Mouse (Mus musculus): ENCODE data around the gene Fndc11. TPM values are rescaled to one million over a fixed set of nuclear protein-coding genes. Genes with fewer than 3 reads are reported as not detected.
A peak's percentile ranks its signal among the peaks of the same experiment; 100 is the strongest.

Gene Fndc11
- total and polyA plus RNA-seq, 3 experiments = 0.59 TPM; not detected in 2

- dilution Hi-C loops (cut with MboI; ENCODE audit: extremely low pct_ligation_motif_present, extremely low pct_unique_long_range_greater_than_20kb, low sequenced_read_pairs) = no loop called here
- in situ Hi-C loops (cut with MboI; ENCODE audit: low pct_ligation_motif_present, low pct_unique_long_range_greater_than_20kb, low sequenced_read_pairs) = loop anchor here (25.0 kb wide), 1 partner anchor 313 kb away; the partner anchor contains the start of genes Abhd16b and Tpd52l2
- H3K36me3 ChIP-seq (replicated peaks in 1 of 2; ENCODE audit: control insufficient read depth in 1 of 2, insufficient read depth in 1 of 2, low read length in 1 of 2) = no peaks in the 10 kb centered on the region
- no peaks in the 10 kb centered on the region for H3K4me1 ChIP-seq (ENCODE audit: control insufficient read depth in 1 of 2, insufficient read depth in 2 of 2)
- H3K9me3 ChIP-seq (replicated peaks; ENCODE audit: low read length) = peaks cover 1% of the 10 kb centered on the region
- H3K4me2 ChIP-seq (ENCODE audit: insufficient read depth, low read depth, poor library complexity, severe bottlenecking) = no peak overlapping the region
- no peaks in the 10 kb centered on the region for H3K79me2 ChIP-seq (replicated peaks; ENCODE audit: control insufficient read depth, extremely low read depth, insufficient read depth, poor library complexity, severe bottlenecking)
- H3K27ac ChIP-seq (ENCODE audit: insufficient read depth, low read depth) = no peak overlapping the region
- TF ChIP-seq CTCF (conservative IDR thresholded peaks at IDR 0.05 in 1 of 2, IDR thresholded peaks at IDR 0.05 in 1 of 2; ENCODE audit: low read depth in 2 of 2, low read length in 2 of 2) (no peak), USF2 (conservative IDR thresholded peaks at IDR 0.05; ENCODE audit: low read depth, low read length) (no peak), MAFK (IDR thresholded peaks at IDR 0.05; ENCODE audit: insufficient replicate concordance, low read length) (no peak), NRF1 (IDR thresholded peaks at IDR 0.05; ENCODE audit: low read depth, low read length) (no peak), HCFC1 (IDR thresholded peaks at IDR 0.05; ENCODE audit: low read depth, low read length) (no peak), BHLHE40 (IDR thresholded peaks at IDR 0.05; ENCODE audit: low read depth, low read length) (no peak), MAZ (IDR thresholded peaks at IDR 0.05; ENCODE audit: low read depth, low read length) (no peak), JUND (conservative IDR thresholded peaks at IDR 0.05; ENCODE audit: low read depth, low read length) (no peak), MXI1 (IDR thresholded peaks at IDR 0.05; ENCODE audit: low read depth, low read length) (no peak), RAD21 (IDR thresholded peaks at IDR 0.05; ENCODE audit: low read depth, low read length) (no peak)
- no peak overlapping the region for H3K9ac ChIP-seq (ENCODE audit: insufficient read depth, low read depth)
- no peak for DNase-seq (ENCODE audit: extremely low read depth)
- H3K27me3 ChIP-seq (replicated peaks) = peaks cover 5% of the 10 kb centered on the region
- no peak overlapping the region for H3K4me3 ChIP-seq (replicated peaks in 1 of 3; ENCODE audit: low read depth in 2 of 3, low read length in 2 of 3, poor library complexity in 1 of 3)
These were observed 45.2 kb upstream of the Fndc11 start for GRCm38 (mm10) chr2:181174646-181175045.

DNA sequence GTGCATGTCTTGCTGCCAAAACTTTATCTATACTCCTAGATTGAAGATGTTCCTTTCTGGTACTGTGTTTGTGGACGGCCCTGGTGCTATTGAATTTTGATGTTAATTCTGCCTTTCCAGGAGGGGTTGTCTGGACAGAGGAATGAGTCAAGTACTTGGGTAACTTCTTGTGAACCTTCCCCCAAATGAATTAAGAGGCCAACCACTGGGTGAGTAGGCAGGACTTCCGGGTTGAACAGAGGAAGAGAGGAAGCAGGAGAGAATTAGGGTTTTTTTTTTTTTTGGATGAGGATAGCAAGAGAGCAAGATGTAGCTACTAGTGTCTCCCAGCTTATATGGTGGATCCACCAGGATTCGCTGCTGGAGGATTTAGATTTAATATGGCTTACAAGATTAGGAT, 41.8 kb upstream of the Fndc11 start:
- TF ChIP-seq TCF12 (IDR thresholded peaks at IDR 0.05; ENCODE audit: low read depth, low read length) = no peak
- TF ChIP-seq IRF4 (IDR thresholded peaks at IDR 0.05; ENCODE audit: low read depth, low read length) = no peak
- no peak for TF ChIP-seq BHLHE40 (IDR thresholded peaks at IDR 0.05; ENCODE audit: low read depth, low read length)
- TF ChIP-seq POLR2A (IDR thresholded peaks at IDR 0.05; ENCODE audit: low read depth, low read length) = no peak
- TF ChIP-seq ZNF384 (IDR thresholded peaks at IDR 0.05; ENCODE audit: low read depth, low read length) = peak; percentile 26; the same call in 1 of the 2 replicates
- peak; percentile 54 for TF ChIP-seq ELF1 (IDR thresholded peaks at IDR 0.05; ENCODE audit: low read depth, low read length)
- peaks cover 5% of the 10 kb centered on the region for H3K27me3 ChIP-seq (replicated peaks)
- no peak for DNase-seq (ENCODE audit: extremely low read depth)
- no peak overlapping the region for H3K4me2 ChIP-seq (ENCODE audit: insufficient read depth, low read depth, poor library complexity, severe bottlenecking)
- H3K27ac ChIP-seq (ENCODE audit: insufficient read depth, low read depth) = no peak overlapping the region
- in situ Hi-C loops (cut with MboI; ENCODE audit: low pct_ligation_motif_present, low pct_unique_long_range_greater_than_20kb, low sequenced_read_pairs) (loop anchor here (25.0 kb wide), 1 partner anchor 309 kb away; the partner anchor contains the start of genes Abhd16b and Tpd52l2), dilution Hi-C loops (cut with MboI; ENCODE audit: extremely low pct_ligation_motif_present, extremely low pct_unique_long_range_greater_than_20kb, low sequenced_read_pairs) (no loop called here)
- no peaks in the 10 kb centered on the region for H3K79me2 ChIP-seq (replicated peaks; ENCODE audit: control insufficient read depth, extremely low read depth, insufficient read depth, poor library complexity, severe bottlenecking)
- no peak overlapping the region for H3K4me3 ChIP-seq (replicated peaks in 1 of 3; ENCODE audit: low read depth in 2 of 3, low read length in 2 of 3, poor library complexity in 1 of 3)
- no peak overlapping the region for H3K9ac ChIP-seq (ENCODE audit: insufficient read depth, low read depth)
- no peaks in the 10 kb centered on the region for H3K36me3 ChIP-seq (replicated peaks in 1 of 2; ENCODE audit: control insufficient read depth in 1 of 2, insufficient read depth in 1 of 2, low read length in 1 of 2)
- H3K4me1 ChIP-seq (ENCODE audit: control insufficient read depth in 1 of 2, insufficient read depth in 2 of 2) = peaks cover 0 to 2% of the 10 kb centered on the region in 2 experiments; a peak in 1 of 4 replicates
- no peaks in the 10 kb centered on the region for H3K9me3 ChIP-seq (replicated peaks; ENCODE audit: low read length)
